Mouse (Mus musculus): ENCODE data around the gene Myo5a.
A peak's percentile ranks its signal among the peaks of the same experiment; 100 is the strongest.
"Not testable (repeated sequence)": the region's sequence is repeated elsewhere in the genome, so short reads cannot be mapped to it uniquely, and the experiment has no call there.

Myo5a gene

GRCm38 (mm10) chr9:75253158-75253557 is 182.3 kb downstream of the Myo5a start:
- DNase-seq = not testable (repeated sequence)

- no peak for DNase-seq
These were observed 183.0 kb downstream of the Myo5a start for GRCm38 (mm10) chr9:75253766-75254165.

- peak; percentile 51 to 80 for DNase-seq
These were observed 183.6 kb downstream of the Myo5a start for GRCm38 (mm10) chr9:75254196-75254955.

DNA sequence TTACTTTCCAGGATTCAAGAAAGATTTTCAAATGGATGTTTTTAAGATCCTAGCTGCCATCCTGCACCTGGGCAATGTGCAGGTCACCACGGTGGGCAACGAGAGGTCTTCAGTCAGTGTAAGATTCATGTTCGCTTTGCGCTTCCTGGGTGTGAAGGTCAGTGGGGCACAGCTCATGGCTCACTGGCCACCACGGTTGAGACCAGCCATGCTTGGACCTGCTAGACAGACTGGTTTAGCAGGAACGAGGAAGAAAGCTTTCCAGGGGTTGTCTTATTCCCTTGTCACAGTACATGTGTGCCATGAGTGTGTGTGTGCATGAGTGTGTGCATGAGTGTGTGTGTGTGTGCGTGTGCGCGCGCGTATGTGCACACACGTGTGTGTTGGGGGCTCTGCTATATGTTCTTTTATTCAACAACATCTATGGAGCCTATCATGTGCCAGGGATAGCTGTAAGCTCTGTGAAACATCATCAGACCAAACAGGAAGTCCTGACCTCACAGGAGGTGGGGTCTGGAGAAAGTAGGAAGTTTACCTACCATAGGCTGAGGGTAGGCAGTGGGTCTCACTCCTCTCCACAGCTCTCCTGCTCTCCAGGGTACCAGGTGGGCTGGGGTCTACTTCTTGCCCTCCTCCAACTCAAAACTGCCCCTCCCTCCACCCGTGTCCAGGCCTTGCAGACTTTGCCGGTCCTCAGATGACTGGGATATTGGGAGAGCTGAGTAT is 185.2 kb downstream of the Myo5a start:
- DNase-seq = peak; percentile 37 to 62

DNA sequence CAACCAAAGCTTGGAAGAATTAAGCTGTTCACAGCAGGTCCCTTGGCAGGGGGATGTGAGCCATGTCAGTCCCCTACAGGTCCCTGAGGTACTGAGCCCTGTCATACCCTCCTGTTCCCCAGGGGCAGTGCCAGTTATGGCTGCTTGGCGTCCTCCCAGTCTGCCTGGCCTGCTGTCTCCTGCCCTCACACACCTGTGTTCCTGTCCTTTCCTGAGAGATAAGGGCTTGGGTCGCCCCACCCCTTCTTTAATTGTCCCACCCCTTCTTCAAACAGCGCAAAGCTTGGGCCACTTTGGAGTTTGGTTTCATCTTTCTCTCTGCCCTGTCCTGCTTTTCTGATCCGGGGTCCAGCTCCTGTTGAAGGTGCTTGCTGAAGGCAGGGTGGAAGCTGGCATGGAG is 188.0 kb downstream of the Myo5a start:
- DNase-seq = no peak

DNA sequence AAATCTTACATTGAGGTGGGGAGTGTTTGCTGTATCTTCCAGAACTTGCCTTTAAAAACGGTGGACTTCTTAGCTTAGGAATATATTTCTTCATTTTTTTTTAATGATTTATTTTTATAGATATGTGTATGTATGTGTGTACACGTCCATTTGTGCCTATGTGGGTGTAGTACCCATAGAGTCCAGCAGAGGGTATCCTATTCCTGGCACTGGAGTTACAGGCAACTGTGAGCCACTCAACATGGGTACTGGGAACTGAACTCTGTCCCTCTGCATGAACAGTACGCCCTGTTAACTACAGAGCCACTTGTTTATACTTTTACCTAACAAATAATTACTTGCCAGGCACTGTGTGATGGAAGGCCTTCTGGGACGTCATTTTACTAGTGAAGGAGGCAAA is 188.8 kb downstream of the Myo5a start:
- DNase-seq = no peak

DNA sequence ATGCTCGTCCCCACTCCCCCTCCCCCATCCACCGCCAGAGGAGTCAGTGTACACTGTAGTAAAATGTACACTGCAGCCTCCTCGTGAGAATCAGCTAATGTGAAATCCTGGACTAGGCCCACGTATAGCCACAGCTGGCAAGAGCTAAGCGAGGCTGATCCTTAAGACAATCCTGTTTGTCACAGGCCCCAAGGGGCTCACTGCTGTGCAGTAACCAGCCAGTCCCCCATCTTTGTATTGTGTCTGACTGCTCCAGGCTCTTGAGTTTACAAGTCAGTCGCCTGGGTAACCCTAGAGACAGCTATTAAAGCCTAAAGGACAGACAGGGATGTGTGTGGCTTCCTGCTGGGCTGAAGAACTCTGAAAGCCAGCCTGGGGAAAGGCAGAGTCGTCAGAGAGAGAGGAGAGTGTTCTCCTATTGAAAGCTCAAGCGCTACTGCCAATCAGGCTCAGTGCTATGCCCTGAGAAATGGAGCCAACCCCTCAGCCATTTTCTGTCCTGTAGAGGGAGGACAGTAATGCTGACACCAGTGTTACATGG is 190.6 kb downstream of the Myo5a start:
- DNase-seq = no peak

GRCm38 (mm10) chr9:75262235-75262826 is 191.5 kb downstream of the Myo5a start:
- DNase-seq = no peak

GRCm38 (mm10) chr9:75264008-75264718 is 193.3 kb downstream of the Myo5a start:
- no peak for DNase-seq

GRCm38 (mm10) chr9:75267147-75267546 is 196.3 kb downstream of the Myo5a start:
- no peak for DNase-seq

GRCm38 (mm10) chr9:75270382-75270781 is 199.6 kb downstream of the Myo5a start:
- no peak for DNase-seq

DNA sequence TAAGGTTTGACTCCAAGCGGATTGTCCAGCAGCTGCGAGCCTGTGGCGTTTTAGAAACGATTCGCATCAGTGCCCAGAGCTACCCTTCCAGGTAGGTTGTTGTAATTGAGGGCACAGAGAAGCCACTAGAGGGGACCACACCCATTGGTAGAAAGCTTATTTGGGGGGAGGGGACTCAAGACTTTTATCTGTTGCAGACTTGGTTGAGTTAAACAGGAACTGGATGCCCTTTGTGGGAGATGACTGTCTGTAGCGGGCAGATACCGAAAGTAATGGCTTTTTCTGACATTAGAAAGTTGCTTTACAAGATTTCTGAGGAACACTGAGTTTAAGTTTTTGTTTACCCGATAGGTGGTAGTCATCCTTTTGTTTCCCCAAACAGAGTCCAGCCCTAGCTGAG is 200.7 kb downstream of the Myo5a start:
- no peak for DNase-seq

Measured in kidney, postnatal 25 days (tissue).